Mouse (Mus musculus): ENCODE measurements around the gene Krt25. TPM values are rescaled to one million over a fixed set of nuclear protein-coding genes. Genes with fewer than 3 reads are reported as not detected.

Gene Krt25
- total RNA-seq, 2 experiments from 2014 or later: not detected

- intact Hi-C loops (cut with DNase I): no loop called here
- DNase-seq: no peak
Measured at GRCm38 (mm10) chr11:99281116-99281515, 41.6 kb downstream of the Krt25 start.

- DNase-seq: no peak
- intact Hi-C loops (cut with DNase I): no loop called here
Measured at GRCm38 (mm10) chr11:99279986-99280385, 42.8 kb downstream of the Krt25 start.

GRCm38 (mm10) chr11:99276786-99277185 lies 46.0 kb downstream of the Krt25 start:
- DNase-seq: no peak

GRCm38 (mm10) chr11:99275624-99276023 lies 47.1 kb downstream of the Krt25 start:
- intact Hi-C loops (cut with DNase I): no loop called here
- DNase-seq: no peak

More at GRCm38 (mm10) chr11:99276786-99277185, 46.0 kb downstream of the Krt25 start:
- intact Hi-C loops (cut with DNase I): no loop called here

GRCm38 (mm10) chr11:99272721-99273120 lies 50.0 kb downstream of the Krt25 start:
- DNase-seq: no peak
- intact Hi-C loops (cut with DNase I): no loop called here

- intact Hi-C loops (cut with DNase I): no loop called here
- no peak for DNase-seq
Measured at GRCm38 (mm10) chr11:99269192-99269591, 53.6 kb downstream of the Krt25 start.

- peak in 1 of 2 experiments; percentile 11 for DNase-seq
- intact Hi-C loops (cut with DNase I): no loop called here
Measured at GRCm38 (mm10) chr11:99265796-99266195, 57.0 kb downstream of the Krt25 start.

Other genes starting within 250 kb of the Krt25 start
- gene Tns4, start 233.6 kb downstream of the Krt25 start, total RNA-seq (2021): under 1 TPM; 0.27 to 0.36 TPM
- under 1 TPM; 0.38 to 0.58 TPM for gene Ccr7, start 167.9 kb downstream of the Krt25 start, total RNA-seq (2021)
- gene Smarce1, start 91.9 kb downstream of the Krt25 start, total RNA-seq (2021): 10 to 100 TPM; 42.9 to 47.8 TPM
- 10 to 100 TPM; 25.6 to 33.4 TPM for gene Krt222, start 78.9 kb downstream of the Krt25 start, total RNA-seq (2021)
- not detected for gene Krt24, start 37.7 kb downstream of the Krt25 start, total RNA-seq (2021)
- not detected for gene Krt26, start 15.0 kb upstream of the Krt25 start, total RNA-seq (2021)
- gene Krt27, start 28.2 kb upstream of the Krt25 start, total RNA-seq (2021): not detected
- gene Krt28, start 52.0 kb upstream of the Krt25 start, total RNA-seq (2021): not detected
- gene Krt10, start 66.4 kb upstream of the Krt25 start, total RNA-seq (2021): 1 to 10 TPM; 3.4 to 3.7 TPM
- not detected for gene Krt12, start 99.3 kb upstream of the Krt25 start, total RNA-seq (2021)
- not detected for gene Krt20, start 115.2 kb upstream of the Krt25 start, total RNA-seq (2021)
- gene Krt23, start 170.2 kb upstream of the Krt25 start, total RNA-seq (2021): not detected
- gene Krt39, start 198.4 kb upstream of the Krt25 start, total RNA-seq (2021): not detected
- gene Krt40, start 220.2 kb upstream of the Krt25 start, total RNA-seq (2021): not detected
- not detected for gene Krtap3-3, start 227.9 kb upstream of the Krt25 start, total RNA-seq (2021)
- not detected for gene Krtap3-2, start 233.9 kb upstream of the Krt25 start, total RNA-seq (2021)
- not detected for gene Gm11939, start 236.5 kb upstream of the Krt25 start, total RNA-seq (2021)
- not detected for gene Krtap3-1, start 243.7 kb upstream of the Krt25 start, total RNA-seq (2021)

Data from heart, postnatal 36 days (tissue).